Mouse (Mus musculus) mesoderm, embryonic 11.5 days (tissue): ENCODE data around the gene Aunip.

ENCODE experiments used
- DNase-seq: peaks from one replicate; pipeline ENCODE4 v3.0.0-alpha.2; 2012; ENCODE audit warnings: low read depth, low spot score

Gene Aunip

GRCm38 (mm10) chr4:134510845-134511411 is at the start of gene Aunip:
Gene Aunip (plus strand): TSS chr4:134510999.
- DNase-seq, result peak; percentile 93

GRCm38 (mm10) chr4:134461252-134461651 is 49.5 kb upstream of the Aunip start:
- DNase-seq, result no peak

GRCm38 (mm10) chr4:134465789-134466188 is 45.0 kb upstream of the Aunip start:
- no peak for DNase-seq

- DNase-seq, result no peak
Observed at GRCm38 (mm10) chr4:134466381-134467262, 44.2 kb upstream of the Aunip start.

GRCm38 (mm10) chr4:134467435-134468214 is 43.2 kb upstream of the Aunip start:
- DNase-seq, result peak; percentile 61

GRCm38 (mm10) chr4:134468215-134468575 is 42.6 kb upstream of the Aunip start, which contains the start of gene Stmn1:
Gene Stmn1 (plus strand): TSS chr4:134468320.
- DNase-seq, result peak; percentile 96

GRCm38 (mm10) chr4:134468578-134469266 is 42.1 kb upstream of the Aunip start:
- DNase-seq, result peak; percentile 95

GRCm38 (mm10) chr4:134469341-134469796 is 41.4 kb upstream of the Aunip start:
- DNase-seq, result peak; percentile 53

- no peak for DNase-seq
Observed at GRCm38 (mm10) chr4:134469985-134470384, 40.8 kb upstream of the Aunip start.

- DNase-seq, result no peak
Observed at GRCm38 (mm10) chr4:134471469-134471868, 39.3 kb upstream of the Aunip start.

- DNase-seq, result no peak
Observed at GRCm38 (mm10) chr4:134473764-134474163, 37.0 kb upstream of the Aunip start.

- no peak for DNase-seq
Observed at GRCm38 (mm10) chr4:134474240-134474639, 36.6 kb upstream of the Aunip start.

- no peak for DNase-seq
Observed at GRCm38 (mm10) chr4:134476899-134477298, 33.9 kb upstream of the Aunip start.

- peak; percentile 91 for DNase-seq
Observed at GRCm38 (mm10) chr4:134478031-134478430, 32.8 kb upstream of the Aunip start.

GRCm38 (mm10) chr4:134479839-134480238 is 31.0 kb upstream of the Aunip start:
- DNase-seq, result no peak

GRCm38 (mm10) chr4:134480864-134481263 is 29.9 kb upstream of the Aunip start:
- DNase-seq, result peak; percentile 83

GRCm38 (mm10) chr4:134481270-134481669 is 29.5 kb upstream of the Aunip start:
- no peak for DNase-seq

GRCm38 (mm10) chr4:134482442-134482841 is 28.4 kb upstream of the Aunip start:
- DNase-seq, result no peak

- DNase-seq, result no peak
Observed at GRCm38 (mm10) chr4:134483078-134483688, 27.6 kb upstream of the Aunip start.

GRCm38 (mm10) chr4:134483696-134484095 is 27.1 kb upstream of the Aunip start:
- no peak for DNase-seq

GRCm38 (mm10) chr4:134484231-134484630 is 26.6 kb upstream of the Aunip start:
- DNase-seq, result no peak
